Mouse (Mus musculus): ENCODE measurements around the gene Dzip3.

DNA sequence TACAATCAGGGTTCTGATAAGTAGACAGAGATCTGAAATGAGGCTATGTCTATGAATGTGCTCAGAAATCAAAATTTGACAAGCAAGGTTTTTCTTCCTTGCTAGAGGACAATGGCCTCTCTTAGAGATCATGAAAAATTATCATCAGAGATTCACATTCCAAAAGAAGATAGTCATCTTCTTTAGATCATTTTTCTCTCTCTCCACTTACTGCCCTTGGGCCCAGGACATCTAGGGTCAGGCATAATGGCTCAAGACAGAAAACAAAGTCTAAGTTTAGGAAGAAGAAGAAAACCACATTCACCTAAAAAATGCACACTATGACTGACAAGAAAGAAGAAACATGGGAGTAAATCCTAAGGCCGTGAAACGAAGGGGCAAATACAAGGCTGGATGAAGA is 21.0 kb downstream of the Dzip3 start:
- TF ChIP-seq CTCF (IDR thresholded peaks at IDR 0.05 in 2 of 3, conservative IDR thresholded peaks at IDR 0.05 in 1 of 3; ENCODE audit: control insufficient read depth in 1 of 3, insufficient read depth in 1 of 3, low read depth in 2 of 3, low read length in 3 of 3, poor library complexity in 1 of 3, severe bottlenecking in 1 of 3) (no peak), MAFK (IDR thresholded peaks at IDR 0.05; ENCODE audit: borderline replicate concordance, low read depth, low read length) (no peak), RAD21 (IDR thresholded peaks at IDR 0.05; ENCODE audit: low read depth, low read length) (no peak)
